Mouse (Mus musculus) c-Kit-positive CD71-positive TER-119-positive erythroid progenitor cells, embryonic 14.5 days (primary cell): ENCODE results near the gene Sh3gl2.

Experiments used
- DNase-seq: peaks from one replicate; pipeline ENCODE4 v3.0.0-alpha.2; 2013; ENCODE audit warnings: low spot score

Gene Sh3gl2

DNA sequence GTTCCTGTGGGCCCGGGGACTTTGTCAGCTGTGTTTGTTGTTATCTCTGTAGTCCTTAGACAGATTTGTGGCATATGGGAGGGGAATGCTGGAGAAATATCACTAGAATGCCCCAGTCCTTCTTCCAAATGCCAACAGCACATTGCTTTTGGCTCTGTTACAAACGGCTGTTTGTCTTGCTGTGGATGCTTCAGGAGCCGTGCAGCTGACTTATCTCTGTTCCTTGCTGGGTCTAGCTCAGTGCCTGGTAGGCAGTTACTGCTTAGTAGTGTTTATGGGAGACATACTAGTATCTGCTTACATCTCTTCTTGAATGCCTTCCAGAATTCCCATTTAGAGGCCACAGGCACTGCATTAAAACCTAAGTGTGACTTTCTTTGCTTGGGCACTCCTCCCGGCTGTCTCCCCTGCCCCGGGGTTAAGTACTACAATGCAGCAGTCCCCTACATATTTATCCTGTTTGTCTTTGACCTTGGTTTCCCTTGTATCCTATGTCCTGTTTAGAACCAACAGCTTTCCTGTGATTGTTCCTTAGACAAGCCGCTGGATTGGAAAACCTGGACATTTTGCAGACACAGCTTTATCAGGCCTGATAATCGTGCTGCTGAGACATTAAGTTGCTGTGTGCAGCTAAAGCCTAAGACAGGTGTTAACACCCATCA, 101.1 kb downstream of the Sh3gl2 start:
- no peak for DNase-seq

DNA sequence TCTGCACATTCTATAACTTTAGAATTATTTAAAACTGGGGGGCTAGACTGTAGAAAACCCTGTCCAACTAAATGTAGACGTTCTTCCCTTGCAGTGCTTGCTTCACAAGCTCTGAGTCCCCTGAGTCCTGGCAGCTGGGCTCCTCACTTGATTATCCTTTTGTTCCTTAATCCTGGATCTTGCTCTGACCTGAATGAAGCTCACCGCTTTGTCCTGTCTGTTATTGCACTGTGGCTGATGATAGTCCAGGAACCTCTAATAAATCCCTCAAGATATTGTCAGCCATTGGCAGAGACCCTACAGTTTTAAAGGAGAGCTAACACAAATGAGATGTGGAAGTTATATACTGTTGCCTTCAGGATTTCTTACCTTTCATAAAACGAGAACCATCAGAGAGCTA, 114.2 kb downstream of the Sh3gl2 start:
- DNase-seq = no peak

DNA sequence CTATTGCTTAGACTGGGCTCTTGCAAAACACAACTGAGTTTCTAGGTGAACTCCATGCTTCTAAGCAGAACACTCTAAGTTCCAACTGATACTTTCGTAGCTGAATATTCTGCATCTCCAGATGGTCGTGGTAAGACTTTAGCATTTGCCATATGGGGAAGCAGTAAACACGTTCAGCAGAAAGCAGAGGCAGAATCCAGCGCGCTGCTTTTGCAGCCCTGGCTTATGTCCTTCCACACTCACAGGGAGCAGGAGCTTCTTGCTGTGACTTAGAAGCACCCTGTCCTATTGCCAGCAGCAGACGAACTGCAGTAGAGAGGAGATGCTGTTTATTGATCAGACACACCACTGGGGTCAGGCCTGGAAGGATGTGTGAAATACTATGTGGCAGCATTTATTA, 120.5 kb downstream of the Sh3gl2 start:
- no peak for DNase-seq

DNA sequence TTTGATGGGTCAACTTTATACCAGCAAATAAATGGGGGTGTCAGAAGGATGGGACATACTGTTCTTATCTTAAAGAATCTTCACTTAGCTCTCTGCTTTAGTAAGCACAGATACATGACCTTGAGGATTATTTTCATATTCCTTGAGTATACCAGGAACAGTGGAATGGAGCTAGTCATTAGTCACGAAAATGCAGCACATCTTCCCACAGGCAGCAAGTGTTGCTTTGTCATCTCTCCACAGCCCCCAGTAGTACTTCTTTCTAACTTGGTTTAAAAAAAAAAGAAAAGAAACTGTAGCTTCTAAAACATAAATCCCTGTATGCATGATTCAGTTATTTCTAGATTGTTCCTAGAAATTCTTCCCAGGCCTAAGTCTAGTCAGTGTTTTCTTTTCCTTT, 121.1 kb downstream of the Sh3gl2 start:
- no peak for DNase-seq

DNA sequence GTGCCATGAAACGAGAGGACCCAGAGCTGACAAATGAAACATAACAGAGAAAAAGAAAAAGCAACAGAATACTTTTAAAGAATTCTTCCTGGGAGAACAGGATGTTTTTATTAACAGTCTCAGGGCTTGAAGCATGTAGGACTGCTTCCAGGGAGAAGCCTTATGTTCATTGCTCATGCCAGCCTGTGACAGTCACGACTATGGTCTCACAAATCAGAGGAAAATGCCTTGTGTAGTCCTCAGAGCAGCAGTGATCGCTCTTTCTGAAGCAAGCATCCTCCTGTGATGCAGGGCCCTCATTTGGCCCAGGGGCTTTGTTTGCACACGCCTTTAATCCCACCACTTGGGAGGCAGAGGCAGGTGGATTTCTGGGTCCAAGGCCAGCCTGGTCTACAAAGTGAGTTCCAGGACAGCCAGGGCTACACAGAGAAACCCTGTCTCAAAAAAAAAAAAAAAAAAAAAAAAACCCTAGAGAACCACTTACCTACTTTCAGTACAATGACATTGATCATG, 129.8 kb downstream of the Sh3gl2 start:
- DNase-seq = no peak

DNA sequence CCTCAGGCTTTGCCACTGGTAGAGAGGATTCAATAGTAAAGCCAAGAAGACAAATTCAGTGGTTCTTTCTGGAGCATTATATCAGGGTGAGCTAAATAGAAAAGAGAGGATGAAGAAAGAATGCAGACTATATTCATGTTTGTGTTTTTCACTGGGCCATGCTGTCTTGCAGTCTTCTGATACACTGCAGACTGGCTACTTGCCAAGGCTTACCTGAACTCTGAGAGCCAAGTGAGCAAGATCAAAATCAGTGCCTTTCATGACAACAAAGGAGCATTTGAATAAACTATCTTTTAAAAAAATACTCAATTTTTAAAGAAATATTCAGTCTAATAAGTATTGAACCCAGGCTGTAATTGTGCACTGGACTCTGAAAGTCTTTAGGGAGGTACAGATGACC, 131.4 kb downstream of the Sh3gl2 start:
- no peak for DNase-seq

DNA sequence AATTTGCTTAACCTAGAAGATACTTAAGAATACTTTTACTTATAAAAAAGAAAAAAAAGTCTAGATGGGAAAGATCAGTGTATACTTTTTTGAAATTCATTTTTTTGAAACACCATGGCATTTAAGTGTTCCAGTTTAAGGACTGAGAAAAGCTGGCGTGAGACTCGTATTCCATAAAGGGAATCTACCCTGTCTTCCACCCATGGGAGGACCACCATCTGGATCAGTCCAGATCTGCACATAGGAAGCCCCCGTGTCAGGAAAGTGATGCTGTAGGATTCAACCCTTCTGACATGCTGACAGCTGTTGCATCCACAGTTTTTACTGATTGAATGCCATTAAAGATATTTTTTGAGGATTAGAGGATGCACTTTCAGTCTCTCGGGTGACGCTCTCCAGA, 134.2 kb downstream of the Sh3gl2 start:
- no peak for DNase-seq

DNA sequence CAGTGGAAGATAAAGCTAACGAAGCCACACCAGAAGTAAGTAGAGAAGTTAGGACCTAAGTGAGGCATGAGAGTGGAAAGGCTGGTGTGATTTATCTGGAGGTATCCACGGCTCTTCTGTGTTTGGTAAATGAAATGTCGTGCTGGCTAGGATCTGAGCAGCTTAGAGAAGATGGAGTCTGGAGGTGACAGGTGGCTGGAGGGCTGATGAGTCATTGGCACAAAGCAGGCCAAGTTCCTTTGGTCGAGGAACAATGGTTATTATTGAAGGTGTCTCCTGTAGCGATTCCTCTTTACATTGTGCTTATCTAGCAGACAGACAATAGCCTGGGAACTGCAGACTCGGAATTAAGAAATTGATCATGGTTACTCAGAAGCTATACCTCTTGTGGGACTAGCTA, 135.8 kb downstream of the Sh3gl2 start:
- no peak for DNase-seq

DNA sequence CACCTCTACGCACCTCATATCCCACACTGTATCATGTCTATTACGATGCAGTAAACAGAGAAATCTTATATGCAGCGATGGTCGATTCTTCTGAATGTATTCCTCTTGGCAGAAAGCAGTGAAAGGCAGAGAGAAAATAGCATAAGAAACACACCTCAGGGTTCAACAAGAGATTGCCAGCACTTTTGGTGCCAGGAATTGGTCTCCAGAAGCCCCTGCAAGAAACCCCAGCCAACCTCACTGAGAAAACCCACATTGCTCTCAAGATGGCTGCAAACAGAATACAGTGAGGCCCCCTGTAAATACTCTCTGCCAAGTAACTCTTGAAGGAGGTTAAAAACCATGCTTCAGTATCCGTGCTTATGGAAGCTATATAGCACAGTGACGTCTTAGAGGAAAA, 141.0 kb downstream of the Sh3gl2 start:
- no peak for DNase-seq

DNA sequence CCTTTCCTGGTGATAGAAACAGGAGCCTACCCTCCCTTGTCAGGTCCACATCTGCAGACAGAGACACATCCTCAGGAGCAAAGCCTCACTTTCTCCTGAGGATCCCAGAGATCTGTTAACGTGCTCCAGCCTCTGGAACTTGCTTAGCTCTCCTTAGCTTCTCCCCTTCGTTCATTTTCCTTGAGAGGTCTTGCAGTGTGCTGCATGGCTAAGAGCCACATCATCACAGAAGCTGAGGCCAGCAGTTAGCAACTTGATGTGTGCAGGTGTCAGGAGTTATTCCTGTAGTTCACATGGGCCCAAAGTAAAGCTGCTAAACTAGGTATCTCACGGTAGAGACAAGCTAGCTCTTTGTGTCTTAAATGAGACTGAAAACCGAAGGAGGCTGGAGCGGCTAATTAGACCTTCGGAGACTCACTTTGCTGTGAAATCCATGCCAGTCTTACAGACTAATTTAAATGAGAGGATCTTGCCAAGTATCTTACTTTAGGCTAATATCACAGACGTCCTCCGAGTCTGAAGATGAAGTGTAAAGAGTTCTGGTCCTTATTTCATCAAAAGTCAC, 143.2 kb downstream of the Sh3gl2 start:
- DNase-seq = no peak

DNA sequence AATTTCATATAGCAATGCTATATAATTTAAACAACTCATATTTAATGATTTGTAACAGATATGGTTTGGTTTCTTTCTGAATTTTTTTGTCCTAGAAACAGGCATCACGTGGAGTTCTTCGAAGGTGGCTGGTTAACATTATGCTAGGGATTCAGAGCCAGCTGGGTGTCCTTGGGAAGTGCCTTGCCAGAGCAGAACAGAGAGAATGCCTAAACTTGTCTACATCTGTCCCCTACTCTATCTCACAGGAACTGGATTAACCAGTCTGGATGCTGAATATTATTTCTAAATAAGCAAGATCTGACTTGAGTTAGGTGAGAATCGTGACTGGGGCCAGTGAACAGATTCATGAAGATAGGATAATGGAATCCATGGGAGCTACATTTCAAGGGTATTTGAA, 157.7 kb downstream of the Sh3gl2 start:
- no peak for DNase-seq

DNA sequence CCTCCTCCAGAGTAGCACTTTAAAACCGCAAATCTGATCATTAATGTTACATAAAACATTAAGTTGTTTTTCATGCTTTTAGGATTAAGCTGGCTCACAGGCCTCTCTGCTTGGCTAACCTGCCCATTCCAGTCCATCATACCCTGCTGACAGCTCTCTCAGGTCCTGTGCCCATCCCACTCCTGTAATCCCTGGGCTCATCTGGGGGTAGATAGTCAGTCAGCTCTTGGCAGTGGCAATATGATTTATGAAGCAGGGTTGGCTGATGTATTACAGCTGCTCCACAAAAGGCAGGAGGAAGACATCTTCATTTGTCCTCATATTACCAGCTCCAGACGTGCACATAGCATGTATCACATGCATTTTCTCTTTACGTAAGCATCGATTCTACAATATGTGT, 158.3 kb downstream of the Sh3gl2 start:
- DNase-seq = no peak

DNA sequence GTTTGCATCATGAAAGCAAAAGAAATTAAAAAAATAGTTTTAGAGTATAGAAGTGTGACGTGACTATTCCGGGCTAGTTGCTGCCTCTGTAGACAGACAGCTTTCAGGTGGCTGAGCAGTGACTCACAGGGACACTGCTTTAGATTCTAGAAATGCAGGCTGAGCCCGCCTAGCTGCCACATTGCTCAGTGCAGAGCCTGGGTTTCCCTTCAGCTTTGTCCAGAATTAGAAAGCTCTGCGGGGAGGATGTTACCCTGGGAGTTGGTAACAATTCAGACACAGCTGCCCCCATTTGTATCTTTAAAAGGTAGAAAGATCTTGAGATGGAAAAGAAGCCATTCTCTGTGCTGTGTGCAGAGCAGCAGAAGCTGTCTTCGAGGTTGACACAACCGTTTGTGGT, 166.1 kb downstream of the Sh3gl2 start:
- DNase-seq = no peak

DNA sequence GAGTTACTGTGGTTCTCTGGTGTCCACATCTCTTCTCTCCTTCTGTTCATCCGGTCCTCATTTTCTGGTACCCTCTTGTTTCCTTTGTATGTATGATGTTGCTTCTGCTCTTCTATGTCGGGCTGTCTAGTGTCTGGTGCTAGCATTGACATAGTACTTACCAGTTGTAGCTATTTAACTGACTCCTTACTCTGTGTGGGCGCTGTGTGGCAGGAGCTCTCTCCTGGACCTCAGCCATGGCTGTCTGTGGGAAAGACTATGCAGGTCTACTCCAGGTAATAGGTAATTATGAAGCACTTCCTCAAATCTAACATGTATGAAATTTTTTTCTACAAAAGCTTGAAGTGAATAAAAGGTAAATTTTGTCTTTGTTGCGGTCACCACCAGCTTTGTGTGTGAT, 169.9 kb downstream of the Sh3gl2 start:
- no peak for DNase-seq

DNA sequence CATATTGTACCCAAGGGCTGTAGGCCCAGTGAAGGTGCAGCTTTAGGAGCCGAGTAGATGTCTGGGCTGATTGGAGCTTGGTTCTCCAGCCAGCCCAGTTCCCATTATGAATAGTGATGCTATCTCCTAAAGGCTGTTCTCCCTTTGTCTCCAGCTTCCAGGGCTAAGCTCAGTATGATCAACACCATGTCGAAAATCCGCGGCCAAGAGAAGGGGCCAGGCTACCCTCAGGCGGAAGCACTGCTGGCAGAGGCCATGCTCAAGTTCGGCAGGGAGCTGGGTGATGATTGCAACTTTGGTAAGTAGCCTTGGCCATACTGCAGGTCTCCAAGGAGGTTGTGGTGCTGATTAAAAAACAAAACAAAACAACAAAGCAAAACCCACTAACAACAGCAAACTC, 171.3 kb downstream of the Sh3gl2 start:
- no peak for DNase-seq

DNA sequence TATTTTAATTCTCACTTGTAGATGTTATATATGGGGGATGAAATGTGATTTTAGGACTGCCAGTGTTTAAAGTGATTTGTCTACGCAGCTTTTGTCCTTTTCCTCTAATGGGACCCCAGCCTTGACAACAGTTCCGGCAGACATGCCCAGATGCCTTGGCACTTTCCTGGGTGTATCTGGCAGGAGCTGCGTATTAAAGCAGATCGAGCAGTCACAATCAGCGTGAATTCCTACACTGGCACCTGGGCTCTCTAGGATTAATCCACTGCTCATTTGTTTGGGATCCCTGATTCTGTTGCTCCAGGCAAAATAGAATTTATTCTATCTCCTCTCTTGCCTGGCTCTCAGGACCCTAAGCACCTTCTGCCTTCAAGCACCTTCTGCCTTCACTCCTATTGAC, 171.7 kb downstream of the Sh3gl2 start:
- no peak for DNase-seq

DNA sequence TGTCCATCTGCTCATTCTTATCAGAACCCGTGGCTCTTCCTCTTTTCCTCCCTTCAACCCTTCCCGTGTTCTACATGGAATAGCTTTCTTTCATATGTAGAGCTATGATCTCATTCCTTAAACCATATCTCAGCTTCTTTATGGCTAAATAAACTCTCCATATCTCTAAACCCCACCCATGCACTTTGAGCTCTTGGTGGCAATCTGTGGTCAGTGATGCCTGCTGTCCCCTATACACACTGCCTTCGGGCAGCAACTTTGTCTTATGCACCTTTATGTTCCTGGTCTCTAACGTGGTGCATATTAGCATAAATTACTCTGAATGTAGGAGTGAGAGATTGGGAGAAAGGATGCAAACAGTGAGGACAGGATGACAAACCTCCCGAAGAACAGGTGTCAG, 180.3 kb downstream of the Sh3gl2 start:
- no peak for DNase-seq

DNA sequence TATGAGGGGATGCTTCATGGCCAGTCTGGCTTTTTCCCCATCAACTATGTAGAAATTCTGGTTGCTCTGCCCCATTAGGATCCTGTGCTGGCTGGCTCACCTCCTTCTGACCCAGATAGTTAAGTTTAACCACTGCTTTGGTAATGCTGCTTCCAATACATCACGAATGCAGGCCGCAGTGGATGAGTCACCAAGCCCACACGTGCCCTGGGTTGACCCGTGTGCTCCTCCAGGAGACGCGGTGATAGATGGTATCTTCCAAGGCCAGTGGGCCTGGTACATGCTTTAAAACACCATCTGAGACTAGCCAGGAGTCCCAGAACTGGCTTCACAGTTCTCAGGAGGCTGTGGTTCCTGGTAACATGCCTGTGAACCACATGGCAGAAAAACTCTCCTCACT, 182.8 kb downstream of the Sh3gl2 start:
- DNase-seq = no peak

DNA sequence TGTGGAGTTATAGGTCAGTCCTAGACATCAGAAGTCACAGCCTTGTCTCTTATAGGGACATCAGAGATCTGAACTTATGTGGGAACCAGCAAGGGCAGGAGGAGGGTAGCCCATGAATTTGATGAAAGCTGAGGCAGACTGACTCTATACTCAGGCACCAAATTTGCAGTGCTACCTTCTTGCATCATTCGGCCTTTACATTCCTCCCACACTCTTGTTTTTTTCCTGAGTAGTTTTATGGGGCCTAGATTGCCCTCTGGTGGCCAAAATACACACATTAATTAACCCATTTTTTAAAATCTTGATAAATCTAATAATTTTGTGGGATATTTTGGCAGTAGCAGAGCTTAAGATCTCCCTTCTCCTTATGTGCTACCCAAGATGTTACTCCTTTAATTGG, 186.9 kb downstream of the Sh3gl2 start:
- DNase-seq = no peak

DNA sequence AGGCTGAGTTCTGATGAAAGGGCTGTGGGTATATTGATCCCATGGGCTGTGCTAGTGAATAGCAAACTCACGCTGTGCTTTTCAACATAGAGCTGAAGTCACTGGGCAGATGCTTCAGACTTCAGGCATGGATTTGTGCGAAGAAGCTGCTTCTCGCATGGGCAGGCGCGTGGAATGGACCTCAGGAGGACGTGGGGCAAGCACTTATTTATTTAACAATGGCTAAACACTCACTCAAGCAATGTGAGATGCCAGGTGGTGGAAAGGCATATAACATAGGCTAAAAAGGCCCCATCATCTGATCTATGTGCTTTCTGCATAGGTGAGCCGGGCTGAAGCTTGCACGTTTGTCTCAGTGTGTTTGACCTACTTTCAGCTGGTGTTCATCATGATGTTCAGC, 193.8 kb downstream of the Sh3gl2 start:
- DNase-seq = no peak

DNA sequence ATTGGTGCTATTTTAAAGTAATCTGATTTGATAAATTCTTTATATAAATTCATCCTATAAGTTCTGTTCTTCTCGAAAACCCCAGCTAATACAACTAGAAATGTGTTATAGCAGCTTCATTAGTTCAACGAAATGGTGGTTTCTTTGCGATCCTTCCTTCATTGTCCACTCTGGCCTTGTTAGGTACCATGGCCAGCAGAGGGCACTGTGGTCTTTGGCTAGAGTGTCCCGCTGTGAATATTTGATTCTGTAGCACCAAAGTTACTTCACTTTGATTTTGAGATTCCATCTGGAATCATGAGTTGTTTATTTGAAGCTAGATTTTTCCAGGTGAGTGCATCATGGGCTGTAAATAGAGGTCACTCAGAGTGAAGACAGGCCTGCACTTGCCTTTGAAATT, 197.9 kb downstream of the Sh3gl2 start:
- DNase-seq = peak; percentile 13

DNA sequence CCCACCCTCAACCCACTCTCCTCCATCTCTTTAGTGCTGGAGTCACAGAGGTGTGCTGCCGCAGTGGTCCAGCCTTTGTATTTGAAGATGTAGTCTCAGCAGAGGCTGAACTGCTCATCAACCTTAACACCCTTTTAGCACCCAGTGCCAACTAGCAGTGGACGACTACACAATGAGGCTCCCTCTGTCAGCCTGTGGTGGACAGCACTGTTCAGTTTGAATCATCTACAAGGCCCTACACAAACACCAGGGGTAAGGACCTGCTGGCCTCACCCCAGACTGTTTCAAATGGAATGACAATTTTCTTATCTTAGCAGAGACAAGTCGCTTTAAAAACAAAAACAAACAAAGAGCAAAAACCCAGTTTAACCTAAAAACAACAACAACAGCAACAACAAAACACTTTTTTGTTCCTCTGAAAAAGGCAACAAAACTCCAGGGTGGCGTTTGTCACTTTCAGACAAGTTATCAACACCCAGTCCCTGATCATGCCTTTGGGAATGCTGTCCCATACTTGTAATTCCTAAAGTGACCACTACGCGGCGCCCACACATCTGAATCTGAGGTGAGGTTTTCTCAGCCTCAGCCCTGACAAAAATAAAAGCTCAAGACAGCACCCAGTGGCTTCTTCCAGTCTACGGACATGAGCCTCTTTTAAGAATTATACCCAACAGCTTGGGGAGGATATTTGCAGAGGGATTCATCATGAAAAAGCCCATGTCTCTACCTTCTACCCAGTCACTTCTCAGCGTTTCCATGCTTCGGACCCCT, 199.7 kb downstream of the Sh3gl2 start:
- peak; percentile 28 for DNase-seq

DNA sequence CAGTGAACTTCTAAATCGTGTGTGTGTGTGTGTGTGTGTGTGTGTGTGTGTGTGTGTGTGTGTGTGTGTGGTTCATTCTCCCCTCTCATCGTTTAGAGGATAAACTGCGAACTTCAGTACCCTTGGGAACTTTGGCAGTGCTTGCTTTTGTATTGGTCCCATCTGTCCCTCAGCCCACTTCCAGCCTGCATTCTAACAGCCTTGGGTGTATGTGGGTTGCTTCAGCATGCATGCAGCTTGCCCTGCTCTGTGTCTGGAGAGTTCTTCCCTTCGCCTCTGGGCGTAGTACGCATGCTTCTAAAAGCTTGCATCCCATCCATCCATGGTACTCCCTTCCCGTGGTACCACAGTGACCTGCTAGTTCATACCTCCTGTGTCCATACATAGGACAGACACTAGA, 200.3 kb downstream of the Sh3gl2 start:
- DNase-seq = no peak

DNA sequence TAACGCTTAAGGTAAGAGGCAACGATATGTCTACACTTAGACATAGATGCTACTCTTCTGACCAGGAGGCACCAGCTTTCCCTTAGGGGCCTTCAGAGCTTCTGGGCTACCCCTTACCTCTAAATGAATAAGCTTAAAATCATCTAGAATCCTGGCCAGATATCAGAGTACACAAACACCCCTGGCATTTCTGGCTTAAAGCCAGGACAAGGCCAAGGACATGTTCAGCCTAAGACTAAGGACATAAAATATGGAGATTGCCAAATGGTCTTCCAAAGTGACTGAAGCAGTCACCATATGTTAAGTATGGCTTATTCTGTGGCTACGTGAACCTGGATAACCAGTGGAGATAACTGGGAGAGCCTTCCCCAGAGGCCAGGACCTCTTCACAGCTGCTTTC, 211.5 kb downstream of the Sh3gl2 start:
- no peak for DNase-seq
